Mouse (Mus musculus) common myeloid progenitor, adult 5-6 weeks (primary cell): ENCODE measurements around the gene Pou6f2. TPM values are rescaled to one million over a fixed set of nuclear protein-coding genes. Genes with fewer than 3 reads are reported as not detected.

ENCODE experiments used
- ATAC-seq: replicated peaks from 2 replicates; pipeline ENCODE4 v1.8.0; 2016; ENCODE audit warnings: low read depth, mild to moderate bottlenecking, moderate TSS enrichment, inconsistent platforms; ENCODE audit not compliant: poor library complexity, severe bottlenecking
- total RNA-seq: library from RNA; stranded (forward); fragments of 200-1000, 187-1606 nt; gene quantifications from 2 replicates; pipeline ENCODE4 v1.2.3, GENCODE M21; 2017

Gene Pou6f2
- total RNA-seq, 1 experiment from 2014 or later = not detected

GRCm38 (mm10) chr13:18081443-18082119 lies 315.9 kb downstream of the Pou6f2 start:
- ATAC-seq = no peak
